Mouse (Mus musculus) neural tube, embryonic 10.5 days (tissue): ENCODE measurements at regions not wholly inside any gene's neighbourhood (a gene's known extent, or its start where the extent isn't known, plus 50 kb on each side); places are given as distances from the start of the nearest gene placed in this dataset.

Experiments used
- DNase-seq: peaks from one replicate; pipeline ENCODE4 v3.0.0-alpha.2; 2017; ENCODE audit warnings: low spot score; ENCODE audit errors: extremely low spot score

GRCm38 (mm10) chr5:75770592-75770991, 195.9 kb downstream of the Kit start:
- no peak for DNase-seq

- DNase-seq: no peak
These were observed 192.5 kb downstream of the Kit start for GRCm38 (mm10) chr5:75767213-75767612.

- DNase-seq: no peak
These were observed 187.7 kb downstream of the Kit start for GRCm38 (mm10) chr5:75762374-75762773.

GRCm38 (mm10) chr5:75761459-75762310, 187.0 kb downstream of the Kit start:
- no peak for DNase-seq

GRCm38 (mm10) chr5:75756168-75756567, 181.5 kb downstream of the Kit start:
- DNase-seq: no peak

GRCm38 (mm10) chr5:75754356-75754755, 179.6 kb downstream of the Kit start:
- DNase-seq: no peak

GRCm38 (mm10) chr5:75745311-75745710, 170.6 kb downstream of the Kit start:
- DNase-seq: no peak

- DNase-seq: no peak
These were observed 169.8 kb downstream of the Kit start for GRCm38 (mm10) chr5:75744475-75745045.

- no peak for DNase-seq
These were observed 164.6 kb downstream of the Kit start for GRCm38 (mm10) chr5:75739336-75739735.

GRCm38 (mm10) chr5:75738445-75738844, 163.7 kb downstream of the Kit start:
- no peak for DNase-seq

GRCm38 (mm10) chr5:75737752-75738151, 163.0 kb downstream of the Kit start:
- DNase-seq: no peak

GRCm38 (mm10) chr5:75736318-75736717, 161.6 kb downstream of the Kit start:
- DNase-seq: no peak

GRCm38 (mm10) chr5:75734508-75734907, 159.8 kb downstream of the Kit start:
- DNase-seq: no peak

GRCm38 (mm10) chr5:75734043-75734442, 159.3 kb downstream of the Kit start:
- no peak for DNase-seq

GRCm38 (mm10) chr5:75731236-75731635, 156.5 kb downstream of the Kit start:
- DNase-seq: no peak

- no peak for DNase-seq
These were observed 156.0 kb downstream of the Kit start for GRCm38 (mm10) chr5:75730698-75731097.

- no peak for DNase-seq
These were observed 146.6 kb downstream of the Kit start for GRCm38 (mm10) chr5:75721291-75721690.

GRCm38 (mm10) chr5:75720091-75720940, 145.6 kb downstream of the Kit start:
- DNase-seq: no peak

- DNase-seq: no peak
These were observed 144.0 kb downstream of the Kit start for GRCm38 (mm10) chr5:75718511-75719225.
